Mouse (Mus musculus) embryo, embryonic 10.5 days (tissue): ENCODE data around the gene Cep112.

Experiments
- DNase-seq: peaks from one replicate; pipeline ENCODE4 v3.0.0-alpha.2; 2015; ENCODE audit warnings: low spot score

Cep112 gene

DNA sequence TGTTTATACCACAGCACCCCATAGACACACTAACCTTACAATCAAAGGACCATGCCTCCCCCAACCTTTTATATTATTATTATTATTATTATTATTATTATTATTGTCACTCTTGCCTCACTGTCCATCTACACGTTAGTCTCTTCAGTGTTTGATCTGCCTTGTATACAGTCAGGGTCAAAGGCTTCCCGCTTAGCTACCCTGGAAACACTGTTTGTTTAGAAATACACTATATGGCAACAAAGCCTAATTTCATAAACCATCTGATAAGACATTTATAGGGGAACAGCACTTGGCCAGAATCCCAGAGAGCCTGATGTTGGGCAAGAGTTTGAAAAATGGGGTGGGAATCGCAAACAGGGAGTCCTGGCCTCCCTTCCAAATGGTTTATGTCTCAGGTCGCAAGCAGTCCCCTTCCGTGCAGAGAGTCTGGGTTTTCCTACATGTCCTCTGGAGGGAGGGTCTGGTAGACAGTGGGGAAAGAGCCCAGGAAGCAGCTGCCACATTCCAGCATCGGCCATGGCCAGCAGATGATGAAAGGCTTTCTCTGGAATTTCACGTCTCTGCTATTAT lies 451.7 kb downstream of the Cep112 start:
- DNase-seq, result no peak

- no peak for DNase-seq
Observed at GRCm38 (mm10) chr11:108877520-108877919, 452.5 kb downstream of the Cep112 start.

- DNase-seq, result no peak
Observed at GRCm38 (mm10) chr11:108880546-108880945, 455.6 kb downstream of the Cep112 start.

DNA sequence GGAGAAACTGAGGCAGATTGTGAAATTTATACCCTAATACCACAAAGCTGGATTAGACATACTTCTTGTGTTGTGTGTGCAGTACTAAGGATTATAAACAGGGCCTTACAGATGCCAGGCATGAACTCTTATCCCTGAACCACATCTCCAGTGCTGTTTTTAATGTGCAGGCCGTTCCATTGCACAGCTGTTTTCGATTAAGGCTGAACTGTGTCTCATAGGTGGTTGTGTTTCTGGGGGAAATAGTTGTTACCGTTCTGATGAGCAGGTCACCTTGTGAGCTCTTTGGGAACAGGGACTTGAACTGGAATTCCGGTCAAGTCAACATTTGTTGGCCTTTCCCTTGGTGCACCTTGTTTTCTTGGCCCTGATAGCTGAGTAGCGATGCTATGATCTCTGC lies 456.7 kb downstream of the Cep112 start:
- peak; percentile 58 for DNase-seq

- peak; percentile 56 for DNase-seq
Observed at GRCm38 (mm10) chr11:108885276-108885896, 460.4 kb downstream of the Cep112 start.

DNA sequence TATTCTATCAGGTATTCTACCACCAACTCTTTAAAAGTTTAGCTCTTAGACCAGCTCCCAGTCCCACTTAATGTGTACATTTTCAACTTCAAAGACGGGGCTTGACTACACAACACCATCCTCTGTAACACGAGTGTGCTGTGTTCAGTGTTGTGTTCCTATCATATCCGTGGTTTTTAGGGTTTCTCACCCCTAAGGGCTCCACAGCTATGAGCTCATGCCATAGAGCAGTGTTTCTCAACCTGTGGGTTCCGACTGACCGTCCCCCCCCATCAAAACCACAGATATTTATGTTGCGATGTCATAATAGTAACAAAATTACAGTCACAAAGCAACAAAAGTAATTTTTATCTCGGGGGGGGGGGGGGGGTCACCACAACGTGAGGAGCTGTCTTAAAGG lies 461.1 kb downstream of the Cep112 start:
- DNase-seq, result no peak

- DNase-seq, result peak; percentile 64
Observed at GRCm38 (mm10) chr11:108889121-108889520, 464.1 kb downstream of the Cep112 start.

DNA sequence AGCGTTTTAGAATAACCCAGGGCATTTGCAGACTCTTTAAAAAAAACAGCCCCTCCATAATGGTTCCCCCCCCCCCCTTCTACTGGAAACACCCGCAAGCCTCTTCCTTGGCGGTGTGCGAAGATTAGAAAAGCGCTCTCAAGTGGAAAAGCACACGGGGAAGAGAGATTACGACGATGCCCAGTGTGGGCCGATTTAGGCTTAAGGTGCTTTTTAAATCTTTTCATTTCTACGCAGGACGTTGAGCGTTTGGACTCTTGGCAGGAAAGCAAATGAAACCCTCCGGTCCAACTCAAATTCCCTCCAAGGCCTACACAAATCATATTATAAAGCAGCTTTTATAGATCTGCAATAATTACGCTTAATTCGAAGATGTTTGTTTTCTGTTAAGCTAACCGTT lies 465.6 kb downstream of the Cep112 start:
- DNase-seq, result no peak

DNA sequence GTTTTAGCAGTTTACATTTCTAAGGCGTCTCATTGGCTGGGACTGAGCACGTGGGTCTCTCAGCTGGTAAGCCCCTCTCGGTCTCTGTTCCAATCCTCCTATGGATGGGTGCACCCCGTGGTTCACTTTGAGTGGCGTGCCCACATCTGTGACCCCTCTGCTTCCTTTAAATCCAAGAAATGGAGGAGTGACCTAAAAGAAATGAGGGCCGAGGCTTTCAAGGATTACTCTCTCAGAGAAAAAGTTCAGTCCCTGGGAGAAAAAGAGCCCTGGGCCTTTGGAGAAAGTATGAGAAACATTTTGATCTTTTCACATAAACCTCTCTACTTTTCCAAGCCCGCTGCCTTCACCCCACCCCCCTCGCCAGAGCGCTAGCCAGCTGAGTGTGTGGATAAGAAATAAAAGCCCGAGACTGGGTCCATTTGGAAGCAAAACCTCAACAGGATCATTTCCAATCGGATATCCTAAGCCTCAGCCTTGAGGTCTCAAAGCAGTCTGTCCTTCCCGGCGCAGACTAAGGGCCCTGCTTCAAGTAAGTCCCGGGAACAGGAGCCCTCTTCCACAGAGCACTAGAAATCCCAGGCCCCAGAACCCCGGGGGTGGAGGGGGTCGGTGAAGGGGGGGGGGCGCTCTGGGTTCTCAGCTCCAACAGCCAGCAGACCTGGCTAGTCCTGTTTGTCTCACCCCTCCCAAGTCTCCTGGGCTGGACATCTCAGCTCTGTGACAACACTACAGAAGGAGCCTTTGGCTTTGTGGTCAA lies 466.3 kb downstream of the Cep112 start:
- DNase-seq, result peak; percentile 88

DNA sequence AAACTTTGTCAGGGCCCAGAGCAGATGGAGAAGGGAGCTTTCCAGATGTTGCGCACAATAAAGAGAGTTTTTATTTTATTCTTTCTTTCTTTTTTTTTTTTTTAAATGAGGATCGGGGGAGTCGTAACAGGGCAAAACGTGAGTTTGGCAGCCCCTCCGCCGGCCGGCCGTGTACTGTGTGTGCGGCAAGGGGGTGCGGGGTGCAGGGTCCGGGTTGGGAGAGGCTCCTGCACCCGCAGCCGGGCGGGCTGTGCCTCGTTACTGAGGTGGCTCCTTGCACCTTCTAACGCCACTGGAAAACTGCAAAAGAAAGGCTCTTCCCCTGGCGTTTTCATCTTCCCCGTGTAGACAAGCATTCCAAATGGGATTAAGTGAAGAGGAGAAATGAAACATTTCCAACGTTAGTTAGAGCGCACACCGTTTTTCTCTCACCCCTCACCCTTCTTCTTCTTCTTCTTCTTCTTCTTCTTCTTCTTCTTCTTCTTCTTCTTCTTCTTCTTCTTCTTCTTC lies 466.9 kb downstream of the Cep112 start:
- DNase-seq, result peak; percentile 49

GRCm38 (mm10) chr11:108892406-108892805 lies 467.4 kb downstream of the Cep112 start:
- no peak for DNase-seq

- DNase-seq, result no peak
Observed at GRCm38 (mm10) chr11:108893232-108893790, 468.3 kb downstream of the Cep112 start.

DNA sequence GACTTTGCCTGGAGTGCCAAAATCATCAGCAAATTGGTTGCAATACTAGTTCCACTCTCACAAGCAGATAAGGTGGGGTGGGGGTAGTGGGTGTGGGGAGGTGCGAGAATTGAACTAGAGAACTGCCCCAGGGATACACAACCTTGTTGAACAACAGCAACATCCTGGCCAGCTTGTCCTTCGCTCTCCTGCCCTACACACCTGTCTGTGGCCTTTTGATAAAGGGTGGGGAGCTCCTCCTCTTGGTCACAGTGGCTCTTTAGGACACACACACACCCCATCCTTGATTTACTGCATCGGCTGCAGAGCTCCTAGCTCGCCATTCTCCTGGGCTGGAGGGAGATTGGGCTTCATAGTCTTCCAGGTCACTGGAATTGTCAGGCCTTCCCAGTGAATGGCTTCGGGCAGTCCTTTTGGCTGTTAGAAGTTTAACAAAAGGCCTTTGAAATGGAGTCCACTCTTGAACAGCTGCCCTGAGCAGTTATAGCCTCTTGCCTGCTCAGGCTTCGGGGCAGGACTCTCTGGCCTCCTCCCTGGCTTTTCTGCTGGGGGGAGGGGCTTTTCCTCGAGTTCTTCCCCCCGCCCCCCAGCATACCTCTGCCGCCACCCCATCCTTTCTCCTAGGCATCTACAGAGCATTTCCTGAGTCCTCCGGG lies 469.0 kb downstream of the Cep112 start:
- DNase-seq, result peak; percentile 66

- DNase-seq, result no peak
Observed at GRCm38 (mm10) chr11:108897034-108897433, 472.0 kb downstream of the Cep112 start.

- DNase-seq, result no peak
Observed at GRCm38 (mm10) chr11:108898063-108898462, 473.1 kb downstream of the Cep112 start.

- no peak for DNase-seq
Observed at GRCm38 (mm10) chr11:108898483-108898882, 473.5 kb downstream of the Cep112 start.

- DNase-seq, result no peak
Observed at GRCm38 (mm10) chr11:108900718-108901488, 475.9 kb downstream of the Cep112 start.

GRCm38 (mm10) chr11:108901670-108902069 lies 476.7 kb downstream of the Cep112 start:
- DNase-seq, result no peak

GRCm38 (mm10) chr11:108902303-108902702 lies 477.3 kb downstream of the Cep112 start:
- no peak for DNase-seq

DNA sequence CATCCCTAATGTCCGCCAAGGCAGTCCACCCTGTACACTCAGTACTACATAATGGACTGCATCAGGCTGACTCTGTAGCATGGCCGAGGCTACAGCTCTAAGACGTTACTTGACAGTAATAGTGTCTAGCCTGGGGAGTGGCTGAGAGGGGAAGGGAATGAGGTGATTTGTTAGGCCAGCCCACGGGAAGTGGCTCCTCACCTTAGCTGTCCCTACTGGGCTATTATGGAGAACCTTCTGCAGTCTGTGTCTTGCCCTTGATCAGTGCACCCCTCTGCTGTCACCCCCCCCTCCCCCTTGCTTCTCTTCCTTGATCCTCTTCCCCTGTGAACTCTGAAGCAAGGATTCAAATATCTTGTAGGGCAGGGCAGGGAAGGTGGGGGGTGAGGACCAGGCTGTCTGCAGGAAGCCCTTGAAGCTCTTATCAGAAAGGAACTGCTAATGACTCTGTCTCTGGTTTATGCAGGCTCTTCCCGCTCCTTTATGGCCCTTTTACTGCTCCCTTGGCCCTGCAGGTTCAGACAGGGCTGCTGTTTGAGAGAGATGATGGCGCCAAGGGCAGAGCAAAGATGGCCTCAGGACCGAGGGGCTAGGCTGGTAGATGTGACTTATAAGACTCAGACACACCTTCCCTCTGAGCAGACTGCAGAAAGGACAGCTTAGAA lies 481.7 kb downstream of the Cep112 start:
- no peak for DNase-seq
